Mouse (Mus musculus): ENCODE results near the gene Scamp5.

GRCm38 (mm10) chr9:57501452-57501851 lies 33.6 kb upstream of the Scamp5 start:
- TF ChIP-seq ZNF384 (IDR thresholded peaks at IDR 0.05; ENCODE audit: low read depth, low read length) (no peak), HCFC1 (IDR thresholded peaks at IDR 0.05; ENCODE audit: borderline replicate concordance, insufficient read depth, low read length) (no peak), MAFK (IDR thresholded peaks at IDR 0.05; ENCODE audit: insufficient read depth, low read depth, low read length) (no peak), ZC3H11A (IDR thresholded peaks at IDR 0.05; ENCODE audit: borderline replicate concordance, low read depth, low read length) (no peak)
